Mouse (Mus musculus) heart, embryonic 14.5 days (tissue): ENCODE data around the gene Rpusd2. TPM values are rescaled to one million over a fixed set of nuclear protein-coding genes. Genes with fewer than 3 reads are reported as not detected.

Source experiments
- ATAC-seq: fragments of 200-750 bp; cut with Nextera tagmentation; 2 replicates; pipeline ENCODE4 v1.8.0; 2017; ENCODE audit warnings: low read depth, moderate TSS enrichment; ENCODE audit not compliant: insufficient number of reproducible peaks, insufficient read depth, low FRiP score
- H3K27ac ChIP-seq, 2 experiments: fragments of 200-500 bp in 1 of 2; fragments of 300-500 bp in 1 of 2; sonication (generic) in 1 of 2; replicated peaks in 1 of 2; 2 replicates each; pipeline ENCODE4 v1.5.1; 2012 to 2014; ENCODE audit warnings: low read depth in 2 of 2, low read length in 2 of 2, control low read depth in 1 of 2, mild to moderate bottlenecking in 1 of 2, mixed read lengths in 1 of 2; ENCODE audit not compliant: control insufficient read depth in 1 of 2, insufficient read depth in 1 of 2
- H3K27me3 ChIP-seq: fragments of 300-500 bp; sonication (generic); 2 replicates; pipeline ENCODE4 v1.6.1; 2014; ENCODE audit warnings: mild to moderate bottlenecking, low read length, control low read depth; ENCODE audit not compliant: control insufficient read depth, insufficient read depth
- H3K36me3 ChIP-seq: fragments of 300-500 bp; sonication (generic); 2 replicates; pipeline ENCODE4 v1.6.1; 2014; ENCODE audit warnings: mild to moderate bottlenecking, control low read depth, low read length, mixed read lengths; ENCODE audit not compliant: control insufficient read depth, insufficient read depth
- H3K4me1 ChIP-seq, 2 experiments: fragments of 200-500 bp in 1 of 2; fragments of 300-500 bp in 1 of 2; sonication (generic) in 1 of 2; 2 replicates each; pipeline ENCODE4 v1.6.1; 2012 to 2014; ENCODE audit warnings: low read length in 2 of 2, control low read depth in 1 of 2, mixed read lengths in 1 of 2; ENCODE audit not compliant: control insufficient read depth in 2 of 2, insufficient read depth in 2 of 2
- H3K4me2 ChIP-seq: fragments of 300-500 bp; sonication (generic); 2 replicates; pipeline ENCODE4 v1.6.1; 2014; ENCODE audit warnings: mild to moderate bottlenecking, low read length
- H3K4me3 ChIP-seq, 2 experiments: fragments of 200-500 bp in 1 of 2; fragments of 300-500 bp in 1 of 2; sonication (generic) in 1 of 2; 2 replicates each; pipeline ENCODE4 v1.5.1; 2012 to 2014; ENCODE audit warnings: low read length in 2 of 2, mild to moderate bottlenecking in 2 of 2, control low read depth in 1 of 2, low read depth in 1 of 2, moderate library complexity in 1 of 2; ENCODE audit not compliant: control insufficient read depth in 1 of 2, insufficient read depth in 1 of 2
- H3K9ac ChIP-seq: fragments of 300-500 bp; sonication (generic); 2 replicates; pipeline ENCODE4 v1.6.1; 2014; ENCODE audit warnings: mild to moderate bottlenecking, low read length
- H3K9me3 ChIP-seq: fragments of 300-500 bp; sonication (generic); 2 replicates; pipeline ENCODE4 v1.6.1; 2016; ENCODE audit warnings: low read length, control low read depth; ENCODE audit not compliant: control insufficient read depth
- WGBS: fragments of 180-500 bp; shearing (Covaris S2); extraction: QIAGEN DNeasy Blood & Tissue Kit; methylation state at CpG from one replicate; pipeline ENCODE4 v1.1.7; 2014; 5-methylcytosine and 5-hydroxymethylcytosine counted together
- polyA plus RNA-seq: library from polyadenylated mRNA; unstranded; fragments of >200 nt; fragmentation: Nextera tagmentation; extraction: Ambion mirVana; gene quantifications from 2 replicates; pipeline ENCODE4 v1.2.1, GENCODE M21; 2014

The Rpusd2 gene
- 3.3 and 4.5 TPM in 2 replicates for polyA plus RNA-seq

DNA sequence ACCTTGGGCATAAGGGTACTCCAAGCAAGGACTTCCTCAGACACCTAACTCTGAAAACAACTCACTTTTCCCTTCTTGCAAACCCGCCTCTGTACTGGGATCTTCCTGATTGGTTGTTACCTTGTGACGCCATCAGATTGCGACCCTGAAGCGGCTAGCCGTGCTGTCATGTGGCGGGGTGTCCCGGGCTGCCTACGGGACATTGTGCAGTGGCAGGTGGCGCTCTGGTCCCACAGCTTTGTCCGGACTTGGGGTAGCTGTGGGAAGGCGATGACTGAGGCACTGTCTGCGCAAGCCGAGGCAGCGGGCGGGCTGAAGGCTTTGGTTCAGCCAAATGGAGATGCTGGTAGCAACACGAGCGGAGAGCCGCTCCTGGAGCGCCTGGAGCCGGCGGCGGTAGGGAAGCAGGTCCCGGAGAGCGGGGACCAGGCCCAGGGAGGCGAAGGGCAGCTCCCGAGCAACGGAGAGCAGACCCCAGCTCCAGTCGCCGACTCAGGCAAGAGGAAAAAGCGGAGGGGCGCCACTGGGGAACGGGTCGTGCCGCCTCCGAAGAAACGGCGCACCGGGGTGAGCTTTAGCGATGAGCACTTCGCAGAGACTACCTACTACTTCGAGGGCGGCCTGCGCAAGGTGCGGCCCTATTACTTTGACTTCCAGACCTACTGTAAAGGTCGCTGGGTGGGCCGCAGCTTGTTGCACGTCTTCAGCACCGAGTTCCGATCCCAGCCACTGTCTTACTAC, at the start of gene Rpusd2:
Gene Rpusd2, plus strand, starts transcription at position 135 of the 741 bp plus-strand sequence.
- H3K9ac ChIP-seq: peak within 1 kb of the TSS; percentile 90
- peak within 1 kb of the TSS; percentile 81 to 86 for H3K4me3 ChIP-seq
- H3K4me2 ChIP-seq: peak within 1 kb of the TSS; percentile 85
- ATAC-seq: peak; percentile 93
- H3K4me1 ChIP-seq: peaks cover 0 to 8% of the 10 kb centered on the region in 2 experiments; a peak in 2 of 4 replicates
- H3K27ac ChIP-seq: peak within 1 kb of the TSS; percentile 90 to 94
- no peaks in the 10 kb centered on the region for H3K9me3 ChIP-seq
- no peaks in the 10 kb centered on the region for H3K27me3 ChIP-seq
- peaks cover 30% of the 10 kb centered on the region for H3K36me3 ChIP-seq
- WGBS: under 1% methylated on average over 49 of the region's 49 CpGs

DNA sequence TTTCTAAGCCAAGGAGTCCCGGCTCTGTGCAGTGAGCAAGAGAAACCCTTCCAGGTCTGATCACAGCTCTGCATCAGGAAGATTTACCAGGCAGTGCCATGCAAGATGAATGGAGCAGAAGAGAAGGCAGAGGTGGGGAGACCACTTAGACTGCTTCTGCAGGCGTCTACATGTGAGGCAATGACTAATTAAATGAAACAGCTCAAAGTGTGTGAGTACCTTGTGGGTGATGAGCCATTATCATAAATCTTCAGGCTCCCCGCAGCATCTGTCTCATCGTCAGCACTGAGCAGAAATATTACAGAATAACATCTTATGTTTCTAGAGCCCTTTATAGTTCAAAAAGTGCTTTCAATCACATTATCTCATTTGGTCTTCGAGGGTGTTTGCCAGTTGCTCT, 39.1 kb upstream of the Rpusd2 start:
- Histone ChIP-seq H3K27me3 (peaks cover 8% of the 10 kb centered on the region), H3K4me3 (no peak overlapping the region), H3K4me2 (no peak overlapping the region), H3K27ac (no peak overlapping the region), H3K9ac (no peak overlapping the region), H3K4me1 (no peaks in the 10 kb centered on the region), H3K36me3 (no peaks in the 10 kb centered on the region), H3K9me3 (no peaks in the 10 kb centered on the region)
- WGBS: 69% methylated on average over 5 of the region's 5 CpGs
- ATAC-seq: no peak

DNA sequence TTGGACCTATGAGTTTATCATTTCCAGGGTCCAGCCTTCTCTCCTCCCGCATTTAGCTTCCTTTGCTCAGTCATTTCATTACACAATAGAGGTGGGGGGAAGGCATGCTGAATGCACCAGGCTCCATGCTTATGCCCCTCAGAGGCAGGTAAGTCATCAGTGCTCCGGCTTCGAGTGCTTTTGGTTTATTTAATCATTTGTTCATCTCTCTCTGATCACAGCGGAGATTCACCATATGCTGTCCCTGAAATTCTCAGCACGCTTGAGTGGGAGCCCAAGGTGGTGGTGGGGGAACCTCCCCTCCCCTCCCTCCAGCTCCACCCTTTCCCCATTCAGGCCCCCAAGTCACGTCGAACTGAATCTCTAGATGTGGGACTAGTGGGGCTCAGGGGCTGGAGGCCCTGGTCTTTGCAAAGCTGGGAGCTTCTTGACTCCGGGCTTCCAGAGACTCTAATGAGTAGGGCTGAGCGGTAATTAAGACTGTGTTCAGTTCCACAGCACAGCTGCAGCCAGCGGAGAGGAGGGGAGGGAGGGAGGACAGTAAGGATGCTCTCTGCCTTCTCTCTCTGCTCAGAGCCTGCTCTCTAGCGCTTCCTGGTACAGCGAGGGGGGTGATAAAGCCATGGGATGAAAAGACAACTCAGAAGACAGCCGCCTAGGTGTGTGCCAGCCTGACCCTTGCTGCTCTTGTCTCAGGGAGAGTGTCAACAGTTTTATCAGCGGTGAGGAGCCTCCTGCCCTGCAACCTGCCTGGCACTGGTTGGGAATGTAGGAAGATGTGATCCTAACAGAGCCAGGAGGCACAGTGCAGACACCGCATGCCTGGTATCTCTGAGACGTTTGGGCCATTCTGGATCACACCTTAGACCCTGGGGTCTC, 38.4 kb upstream of the Rpusd2 start:
- H3K4me3 ChIP-seq: no peak overlapping the region
- ATAC-seq: no peak
- no peaks in the 10 kb centered on the region for H3K4me1 ChIP-seq
- WGBS: 44% methylated on average over 16 of the region's 16 CpGs
- no peaks in the 10 kb centered on the region for H3K9me3 ChIP-seq
- H3K9ac ChIP-seq: no peak overlapping the region
- no peaks in the 10 kb centered on the region for H3K36me3 ChIP-seq
- no peak overlapping the region for H3K27ac ChIP-seq
- H3K27me3 ChIP-seq: peaks cover 8% of the 10 kb centered on the region
- no peak overlapping the region for H3K4me2 ChIP-seq

DNA sequence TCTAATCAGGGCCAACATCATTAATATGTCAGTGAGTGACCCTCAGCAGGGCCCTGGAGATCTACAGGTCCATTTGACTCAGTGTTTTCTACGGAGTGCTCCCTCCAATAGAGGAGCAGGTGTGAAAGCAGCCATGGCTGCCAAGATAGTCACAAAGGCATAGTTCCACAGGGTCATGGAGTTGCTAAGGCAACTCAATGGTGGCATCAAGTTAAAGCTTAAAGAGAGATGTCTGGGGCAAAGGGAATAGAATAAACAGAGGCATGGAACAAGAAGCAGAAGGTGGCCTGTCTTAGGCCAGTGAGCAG, 37.8 kb upstream of the Rpusd2 start:
- H3K9ac ChIP-seq: no peak overlapping the region
- ATAC-seq: no peak
- no peak overlapping the region for H3K27ac ChIP-seq
- no peak overlapping the region for H3K4me3 ChIP-seq
- no peaks in the 10 kb centered on the region for H3K9me3 ChIP-seq
- WGBS: 61% methylated on average over 1 of the region's 1 CpGs
- H3K36me3 ChIP-seq: no peaks in the 10 kb centered on the region
- H3K4me1 ChIP-seq: no peaks in the 10 kb centered on the region
- peaks cover 8% of the 10 kb centered on the region for H3K27me3 ChIP-seq
- H3K4me2 ChIP-seq: no peak overlapping the region

DNA sequence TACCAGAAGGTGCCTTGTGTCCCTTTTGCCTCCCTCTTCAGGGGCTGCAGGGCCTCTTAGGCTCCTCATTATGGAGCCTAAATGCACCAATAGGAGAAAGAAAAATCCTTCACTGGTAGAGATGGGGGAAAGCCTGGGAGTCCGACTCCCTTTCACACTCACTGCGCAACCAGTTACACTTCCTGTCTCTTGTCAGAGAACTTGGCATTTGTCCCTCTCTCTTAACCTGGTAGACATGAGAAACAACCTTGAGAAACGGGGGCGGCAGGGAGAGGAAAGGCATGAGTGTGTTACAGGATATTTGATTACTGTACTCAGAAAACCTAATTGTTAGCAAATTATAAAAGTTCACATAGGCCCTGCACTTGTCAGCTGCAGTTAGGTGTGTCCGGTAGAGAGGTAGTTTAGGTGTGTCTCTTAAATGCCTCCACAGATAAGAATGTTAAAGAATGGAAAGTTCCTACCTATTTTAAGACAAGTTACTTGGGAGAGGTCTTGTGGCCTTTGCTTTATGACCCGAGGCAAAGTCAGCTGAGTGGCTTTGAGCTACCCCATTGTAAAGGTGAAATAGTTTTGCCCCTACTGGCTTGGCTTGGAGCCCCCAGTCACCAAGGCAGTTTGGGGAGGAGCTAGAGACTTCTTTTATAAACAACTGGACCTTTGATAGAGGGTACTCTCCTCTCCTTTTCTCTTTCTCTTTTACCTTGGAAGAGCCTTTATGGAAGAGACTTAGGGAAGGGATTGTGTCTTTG, 36.3 kb upstream of the Rpusd2 start:
- no peak overlapping the region for H3K27ac ChIP-seq
- no peak overlapping the region for H3K9ac ChIP-seq
- peaks cover 8% of the 10 kb centered on the region for H3K27me3 ChIP-seq
- no peaks in the 10 kb centered on the region for H3K9me3 ChIP-seq
- no peaks in the 10 kb centered on the region for H3K36me3 ChIP-seq
- 53% methylated on average over 6 of the region's 6 CpGs for WGBS
- no peaks in the 10 kb centered on the region for H3K4me1 ChIP-seq
- ATAC-seq: no peak
- H3K4me2 ChIP-seq: no peak overlapping the region
- H3K4me3 ChIP-seq: no peak overlapping the region

DNA sequence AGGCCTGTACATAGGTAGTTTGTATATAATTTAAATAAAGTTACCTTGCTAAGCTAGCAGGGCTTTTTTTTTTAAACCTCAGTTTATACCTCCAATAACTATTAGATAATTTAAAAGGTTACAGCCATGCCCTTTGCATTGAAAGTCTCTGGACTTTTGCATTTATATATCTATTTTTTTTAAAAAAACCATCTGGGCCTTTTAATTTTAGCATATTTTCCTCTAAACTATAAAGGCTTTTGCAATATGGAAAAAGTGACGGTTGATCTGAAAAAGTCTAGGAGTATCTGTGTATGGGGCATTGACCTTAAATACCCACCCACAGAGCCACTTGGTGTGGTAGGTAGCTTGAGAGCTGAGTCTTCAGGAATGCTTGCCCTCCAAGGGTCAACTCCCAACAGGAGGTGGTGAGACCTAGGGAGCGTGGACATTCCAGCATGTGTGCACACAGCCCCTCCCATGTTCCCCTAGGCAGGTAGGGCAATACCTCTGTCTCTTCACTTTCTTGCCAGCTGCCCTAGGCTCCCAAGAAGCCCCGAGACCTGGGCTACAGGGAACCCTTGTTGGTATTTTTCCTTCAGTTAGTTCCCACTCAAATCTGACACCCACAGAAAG, 35.5 kb upstream of the Rpusd2 start:
- H3K4me3 ChIP-seq: no peak overlapping the region
- H3K9me3 ChIP-seq: no peaks in the 10 kb centered on the region
- no peak for ATAC-seq
- H3K9ac ChIP-seq: no peak overlapping the region
- WGBS: 76% methylated on average over 3 of the region's 3 CpGs
- H3K27ac ChIP-seq: no peak overlapping the region
- H3K27me3 ChIP-seq: peaks cover 8% of the 10 kb centered on the region
- H3K4me2 ChIP-seq: no peak overlapping the region
- no peaks in the 10 kb centered on the region for H3K36me3 ChIP-seq
- H3K4me1 ChIP-seq: no peaks in the 10 kb centered on the region

DNA sequence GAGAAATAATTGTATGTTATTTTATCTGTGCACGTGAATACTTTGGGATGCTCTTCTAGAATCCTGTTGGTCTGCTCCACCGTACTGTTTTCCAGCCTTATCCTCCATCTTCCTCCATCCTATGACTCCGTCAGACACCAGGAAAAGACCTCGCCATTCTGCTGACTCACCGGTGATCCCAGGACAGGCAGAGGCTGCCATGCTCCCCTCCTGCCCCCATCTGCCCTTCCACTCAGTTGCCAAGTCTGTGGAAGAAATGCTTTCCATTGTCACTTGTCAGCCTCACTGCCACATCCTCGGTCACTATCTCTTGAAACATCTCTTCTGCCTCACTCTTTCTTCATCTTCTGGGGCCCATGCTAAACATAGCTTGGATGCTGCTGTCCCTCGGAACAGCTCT, 27.7 kb upstream of the Rpusd2 start:
- H3K9ac ChIP-seq: no peak overlapping the region
- no peaks in the 10 kb centered on the region for H3K9me3 ChIP-seq
- ATAC-seq: no peak
- H3K36me3 ChIP-seq: no peaks in the 10 kb centered on the region
- no peaks in the 10 kb centered on the region for H3K4me1 ChIP-seq
- no peak overlapping the region for H3K4me3 ChIP-seq
- H3K27me3 ChIP-seq: no peaks in the 10 kb centered on the region
- no peak overlapping the region for H3K27ac ChIP-seq
- no peak overlapping the region for H3K4me2 ChIP-seq
- 69% methylated on average over 7 of the region's 7 CpGs for WGBS
